Mouse (Mus musculus) NIH3T3 (cell line): ENCODE measurements at regions not wholly inside any gene's neighbourhood (a gene's known extent, or its start where the extent isn't known, plus 50 kb on each side); places are given as distances from the start of the nearest gene placed in this dataset.

Source experiments
- DNase-seq: peaks from one replicate; pipeline ENCODE4 v3.0.0-alpha.2; 2012; ENCODE audit warnings: low read depth

- no peak for DNase-seq
Observed at GRCm38 (mm10) chr5:43048196-43049050, 184.5 kb upstream of the Cpeb2 start.

- no peak for DNase-seq
Observed at GRCm38 (mm10) chr5:43049381-43050301, 183.3 kb upstream of the Cpeb2 start.

- no peak for DNase-seq
Observed at GRCm38 (mm10) chr5:43050961-43051517, 181.9 kb upstream of the Cpeb2 start.

- no peak for DNase-seq
Observed at GRCm38 (mm10) chr5:43052668-43053067, 180.3 kb upstream of the Cpeb2 start.

- DNase-seq = no peak
Observed at GRCm38 (mm10) chr5:43054586-43054985, 178.4 kb upstream of the Cpeb2 start.

GRCm38 (mm10) chr5:43055111-43055710 lies 177.8 kb upstream of the Cpeb2 start:
- DNase-seq = no peak

- no peak for DNase-seq
Observed at GRCm38 (mm10) chr5:43056486-43056885, 176.5 kb upstream of the Cpeb2 start.

- no peak for DNase-seq
Observed at GRCm38 (mm10) chr5:43061243-43061642, 171.7 kb upstream of the Cpeb2 start.

- DNase-seq = no peak
Observed at GRCm38 (mm10) chr5:43061797-43062391, 171.1 kb upstream of the Cpeb2 start.

- no peak for DNase-seq
Observed at GRCm38 (mm10) chr5:43062499-43062898, 170.5 kb upstream of the Cpeb2 start.

- DNase-seq = no peak
Observed at GRCm38 (mm10) chr5:43063386-43063785, 169.6 kb upstream of the Cpeb2 start.

GRCm38 (mm10) chr5:43071541-43071940 lies 161.4 kb upstream of the Cpeb2 start:
- no peak for DNase-seq

GRCm38 (mm10) chr5:43072340-43072739 lies 160.6 kb upstream of the Cpeb2 start:
- DNase-seq = no peak

- DNase-seq = no peak
Observed at GRCm38 (mm10) chr5:43074536-43074935, 158.4 kb upstream of the Cpeb2 start.

- DNase-seq = no peak
Observed at GRCm38 (mm10) chr5:43080252-43080651, 152.7 kb upstream of the Cpeb2 start.

- peak; percentile 7 for DNase-seq
Observed at GRCm38 (mm10) chr5:43081561-43082534, 151.1 kb upstream of the Cpeb2 start.

GRCm38 (mm10) chr5:43087077-43087476 lies 145.9 kb upstream of the Cpeb2 start:
- DNase-seq = no peak

GRCm38 (mm10) chr5:43087907-43088387 lies 145.0 kb upstream of the Cpeb2 start:
- DNase-seq = no peak

- DNase-seq = no peak
Observed at GRCm38 (mm10) chr5:43088650-43089397, 144.1 kb upstream of the Cpeb2 start.

GRCm38 (mm10) chr5:43089475-43089874 lies 143.5 kb upstream of the Cpeb2 start:
- no peak for DNase-seq
